Mouse (Mus musculus) heart, adult 2 months (tissue): ENCODE measurements around the gene Rnf43. TPM values are rescaled to one million over a fixed set of nuclear protein-coding genes. Genes with fewer than 3 reads are reported as not detected.
A peak's percentile ranks its signal among the peaks of the same experiment; 100 is the strongest.

Experiments
- DNase-seq, 2 experiments: peaks; one replicate each; pipeline ENCODE4 v3.0.0; 2021
- H3K27ac ChIP-seq: fragments of 200-600 bp; 2 replicates; pipeline ENCODE4 v1.8.1; 2022
- H3K27me3 ChIP-seq: fragments of 200-500 bp; 2 replicates; pipeline ENCODE4 v1.6.1; 2012; ENCODE audit warnings: mild to moderate bottlenecking, low read length, inconsistent platforms, mixed read lengths; ENCODE audit not compliant: control insufficient read depth, insufficient read depth
- H3K36me3 ChIP-seq: fragments of 200-500 bp; 2 replicates; pipeline ENCODE4 v1.6.1; 2012; ENCODE audit warnings: low read length, inconsistent platforms; ENCODE audit not compliant: control insufficient read depth, insufficient read depth
- H3K4me1 ChIP-seq: fragments of 200-500 bp; 2 replicates; pipeline ENCODE4 v1.6.1; 2011; ENCODE audit warnings: low read length; ENCODE audit not compliant: control insufficient read depth, insufficient read depth
- H3K4me3 ChIP-seq: fragments of 200-600 bp; 2 replicates; pipeline ENCODE4 v1.8.1; 2022
- H3K79me2 ChIP-seq: fragments of 200-500 bp; replicated peaks from 2 replicates; pipeline ENCODE4 v1.6.1; 2012; ENCODE audit warnings: mild to moderate bottlenecking, inconsistent platforms, low read length, moderate library complexity, mixed read lengths; ENCODE audit not compliant: control insufficient read depth, insufficient read depth
- H3K9ac ChIP-seq: fragments of 200-500 bp; 2 replicates; pipeline ENCODE4 v1.6.1; 2012; ENCODE audit warnings: low read depth, mild to moderate bottlenecking, control low read depth, inconsistent platforms, low read length, mixed read lengths
- CTCF ChIP-seq: fragments of 200-600 bp; IDR thresholded peaks from 2 replicates; pipeline ENCODE4 v1.8.1; 2022; ENCODE audit warnings: antibody characterized with exemption, mild to moderate bottlenecking, moderate library complexity
- EP300 ChIP-seq: fragments of 200-500 bp; IDR thresholded peaks from 2 replicates; pipeline ENCODE4 v1.6.1; 2011; ENCODE audit warnings: low read depth, low read length, control low read depth; ENCODE audit not compliant: insufficient read depth
- POLR2A ChIP-seq: fragments of 200-500 bp; IDR thresholded peaks from 2 replicates; pipeline ENCODE4 v1.6.1; 2011; ENCODE audit warnings: mild to moderate bottlenecking, low read depth, low read length, control low read depth; ENCODE audit not compliant: insufficient read depth
- WGBS: fragments of 180-500 bp; shearing (Covaris S2); methylation state at CpG from one replicate; pipeline ENCODE4 v1.1.7; 2018; 5-methylcytosine and 5-hydroxymethylcytosine counted together
- intact Hi-C: fragments of 180-260 bp; cut with DNase I; formaldehyde crosslinking; loops from one replicate; pipeline ENCODE4 v1.15.1; 2025
- polyA plus RNA-seq: library from polyadenylated mRNA; depleted of rRNA; stranded (reverse); fragments of >200 nt; gene quantifications from 2 replicates; pipeline ENCODE4 v1.2.3, GENCODE M21; 2012
- total RNA-seq, 2 experiments: library from RNA; stranded (reverse); gene quantifications; 2 replicates each; pipeline ENCODE4 v1.2.3; 2021

Rnf43 gene
- total and polyA plus RNA-seq, 3 experiments: 0.31 to 0.45 (median 0.42) TPM

GRCm38 (mm10) chr11:87736647-87737134 lies 74.2 kb downstream of the Rnf43 start:
- H3K4me1 ChIP-seq: no peaks in the 10 kb centered on the region
- whole genome bisulfite sequencing: under 1% methylated on average over 31 of the region's 31 CpGs
- no peaks in the 10 kb centered on the region for H3K36me3 ChIP-seq
- peak overlapping the region; percentile 82 for H3K27ac ChIP-seq
- peak; percentile 67 to 69 for DNase-seq
- TF ChIP-seq POLR2A: no peak
- no peak for TF ChIP-seq EP300
- no peak for TF ChIP-seq CTCF
- H3K79me2 ChIP-seq: no peaks in the 10 kb centered on the region
- peak overlapping the region; percentile 68 for H3K4me3 ChIP-seq
- H3K9ac ChIP-seq: peak overlapping the region; percentile 61
- intact Hi-C loops: loop anchor here (5.0 kb wide), 1 partner anchor 139 kb away; no protein-coding TSS in a partner anchor
- no peaks in the 10 kb centered on the region; the same call in 1 of the 2 replicates for H3K27me3 ChIP-seq

DNA sequence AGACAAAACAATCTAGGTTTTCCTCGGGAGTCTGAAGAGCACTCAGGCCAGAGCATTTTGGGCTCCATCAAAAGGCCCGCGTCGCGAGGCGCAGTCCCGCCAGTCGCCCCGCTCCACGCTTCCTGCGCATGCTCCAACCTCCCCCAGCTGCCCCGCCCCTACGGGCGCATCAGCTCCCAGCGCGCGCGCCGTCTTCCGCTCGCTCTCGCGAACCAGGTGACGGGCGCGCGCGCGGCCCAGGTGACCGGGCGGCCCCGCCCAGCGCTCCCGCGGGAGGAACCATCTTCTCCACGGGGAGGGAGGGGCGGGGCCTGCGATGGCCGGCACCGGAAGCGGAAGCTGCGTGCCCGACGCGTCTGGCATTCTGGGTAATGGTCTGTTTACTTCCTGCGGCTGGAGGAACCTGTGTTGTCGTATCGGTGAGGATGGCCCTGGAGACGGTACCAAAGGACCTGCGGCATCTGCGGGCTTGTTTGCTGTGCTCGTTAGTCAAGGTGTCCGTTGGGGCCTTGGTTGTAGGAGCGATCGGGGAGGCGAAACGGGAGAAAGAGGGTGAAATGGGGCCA lies 74.7 kb downstream of the Rnf43 start, which contains the start of gene Supt4a:
TSS of gene Supt4a (plus strand) at position 378 of the 566 bp plus-strand sequence.
- H3K4me1 ChIP-seq: no peaks in the 10 kb centered on the region
- no peaks in the 10 kb centered on the region for H3K79me2 ChIP-seq
- intact Hi-C loops: loop anchor here (5.0 kb wide), 1 partner anchor 140 kb away; no protein-coding TSS in a partner anchor
- no peaks in the 10 kb centered on the region; the same call in 1 of the 2 replicates for H3K27me3 ChIP-seq
- H3K27ac ChIP-seq: peak within 1 kb of the TSS; percentile 82
- peak within 1 kb of the TSS; percentile 68 for H3K4me3 ChIP-seq
- TF ChIP-seq CTCF (no peak), EP300 (0 out of 2 replicates have a peak, but pooled peaks have one; percentile 52), POLR2A (peak; percentile 84)
- peak within 1 kb of the TSS; percentile 62 for H3K9ac ChIP-seq
- DNase-seq: peak; percentile 96 to 97
- no peaks in the 10 kb centered on the region for H3K36me3 ChIP-seq
- WGBS: under 1% methylated on average over 57 of the region's 57 CpGs

GRCm38 (mm10) chr11:87743691-87744090 lies 81.2 kb downstream of the Rnf43 start:
- intact Hi-C loops: no loop called here
- no peak for DNase-seq
- H3K27me3 ChIP-seq: no peaks in the 10 kb centered on the region
- no peak overlapping the region for H3K4me3 ChIP-seq
- no peak overlapping the region for H3K27ac ChIP-seq
- H3K36me3 ChIP-seq: no peaks in the 10 kb centered on the region
- no peak for TF ChIP-seq POLR2A
- TF ChIP-seq EP300: no peak
- no peak for TF ChIP-seq CTCF
- 93% methylated on average over 3 of the region's 3 CpGs for WGBS
- no peaks in the 10 kb centered on the region for H3K4me1 ChIP-seq
- H3K79me2 ChIP-seq: no peaks in the 10 kb centered on the region
- no peak overlapping the region for H3K9ac ChIP-seq

- 63% methylated on average over 4 of the region's 4 CpGs for WGBS
These were observed 82.4 kb downstream of the Rnf43 start for GRCm38 (mm10) chr11:87744964-87745363.

GRCm38 (mm10) chr11:87745632-87746555 lies 83.4 kb downstream of the Rnf43 start:
- Histone ChIP-seq H3K27me3 (no peaks in the 10 kb centered on the region), H3K4me1 (no peaks in the 10 kb centered on the region), H3K36me3 (no peaks in the 10 kb centered on the region), H3K4me3 (no peak overlapping the region), H3K79me2 (no peaks in the 10 kb centered on the region), H3K9ac (no peak overlapping the region), H3K27ac (no peak overlapping the region)
- no peak for TF ChIP-seq POLR2A
- no peak for TF ChIP-seq CTCF
- TF ChIP-seq EP300: no peak
- intact Hi-C loops: no loop called here
- WGBS: 75% methylated on average over 9 of the region's 9 CpGs
- DNase-seq: no peak

More at GRCm38 (mm10) chr11:87744964-87745363, 82.4 kb downstream of the Rnf43 start:
- no peak overlapping the region for H3K27ac ChIP-seq
- H3K27me3 ChIP-seq: no peaks in the 10 kb centered on the region
- intact Hi-C loops: no loop called here
- H3K9ac ChIP-seq: no peak overlapping the region
- peak in 1 of 2 experiments; percentile 34 for DNase-seq
- no peak overlapping the region for H3K4me3 ChIP-seq
- no peaks in the 10 kb centered on the region for H3K4me1 ChIP-seq
- TF ChIP-seq POLR2A: no peak
- TF ChIP-seq EP300: no peak
- no peak for TF ChIP-seq CTCF
- no peaks in the 10 kb centered on the region for H3K79me2 ChIP-seq
- H3K36me3 ChIP-seq: no peaks in the 10 kb centered on the region

DNA sequence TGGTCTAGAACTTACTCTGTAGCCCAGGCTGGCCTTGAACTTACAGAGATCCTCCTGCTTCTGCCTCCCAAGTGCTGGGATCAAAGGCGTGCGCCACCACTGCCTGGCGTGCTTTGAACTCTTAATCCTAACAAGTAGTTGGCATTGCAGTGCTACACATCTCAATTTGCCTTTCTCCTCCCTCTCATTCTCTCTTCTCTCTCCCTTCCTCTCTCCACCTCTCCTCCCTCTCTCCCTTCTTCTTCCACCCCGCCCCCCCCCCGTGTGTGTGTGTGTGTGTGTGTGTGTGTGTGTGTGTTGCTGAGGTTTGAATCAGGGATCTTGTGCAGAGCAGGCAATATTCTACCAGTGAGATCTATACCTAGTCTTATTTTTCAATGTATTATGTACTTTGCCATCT lies 84.8 kb downstream of the Rnf43 start:
- no peaks in the 10 kb centered on the region for H3K27me3 ChIP-seq
- no peak overlapping the region for H3K4me3 ChIP-seq
- TF ChIP-seq POLR2A (no peak), EP300 (no peak), CTCF (no peak)
- H3K79me2 ChIP-seq: no peaks in the 10 kb centered on the region
- no peak overlapping the region for H3K9ac ChIP-seq
- H3K4me1 ChIP-seq: no peaks in the 10 kb centered on the region
- DNase-seq: no peak
- 83% methylated on average over 5 of the region's 5 CpGs for WGBS
- no peaks in the 10 kb centered on the region for H3K36me3 ChIP-seq
- no peak overlapping the region for H3K27ac ChIP-seq
- intact Hi-C loops: no loop called here
